Mouse (Mus musculus) mesoderm, embryonic 11.5 days (tissue): ENCODE results near the gene Erc1.
A peak's percentile ranks its signal among the peaks of the same experiment; 100 is the strongest.
"Not testable (repeated sequence)": the region's sequence is repeated elsewhere in the genome, so short reads cannot be mapped to it uniquely, and the experiment has no call there.

Experiments used
- DNase-seq: peaks from one replicate; pipeline ENCODE4 v3.0.0-alpha.2; 2012; ENCODE audit warnings: low read depth, low spot score

Gene Erc1

GRCm38 (mm10) chr6:119848034-119848695 lies at the start of gene Erc1:
Gene Erc1, minus strand, starts transcription at chr6:119848167.
- DNase-seq: peak; percentile 95

GRCm38 (mm10) chr6:119892711-119893110 lies 44.7 kb upstream of the Erc1 start:
- no peak for DNase-seq

- no peak for DNase-seq
Measured at GRCm38 (mm10) chr6:119883151-119883550, 35.2 kb upstream of the Erc1 start.

- no peak for DNase-seq
Measured at GRCm38 (mm10) chr6:119864341-119865034, 16.5 kb upstream of the Erc1 start.

- no peak for DNase-seq
Measured at GRCm38 (mm10) chr6:119861519-119861918, 13.6 kb upstream of the Erc1 start.

GRCm38 (mm10) chr6:119860236-119860635 lies 12.3 kb upstream of the Erc1 start:
- DNase-seq: no peak

GRCm38 (mm10) chr6:119855471-119855870 lies 7.5 kb upstream of the Erc1 start:
- no peak for DNase-seq

GRCm38 (mm10) chr6:119854156-119854555 lies 6.2 kb upstream of the Erc1 start:
- DNase-seq: peak; percentile 33

GRCm38 (mm10) chr6:119849858-119850257 lies 1.9 kb upstream of the Erc1 start:
- no peak for DNase-seq

GRCm38 (mm10) chr6:119849348-119849709 lies 1.4 kb upstream of the Erc1 start:
- DNase-seq: no peak

- no peak for DNase-seq
Measured at GRCm38 (mm10) chr6:119848696-119849347, 855 bp upstream of the Erc1 start.

GRCm38 (mm10) chr6:119847518-119848033 lies 391 bp downstream of the Erc1 start:
- DNase-seq: peak; percentile 76

- DNase-seq: no peak
Measured at GRCm38 (mm10) chr6:119846751-119847517, 1.0 kb downstream of the Erc1 start.

GRCm38 (mm10) chr6:119829951-119830350 lies 18.0 kb downstream of the Erc1 start:
- DNase-seq: no peak

GRCm38 (mm10) chr6:119828165-119828564 lies 19.8 kb downstream of the Erc1 start:
- no peak for DNase-seq

- no peak for DNase-seq
Measured at GRCm38 (mm10) chr6:119826701-119827100, 21.3 kb downstream of the Erc1 start.

- DNase-seq: no peak
Measured at GRCm38 (mm10) chr6:119822216-119822615, 25.8 kb downstream of the Erc1 start.

GRCm38 (mm10) chr6:119821158-119821557 lies 26.8 kb downstream of the Erc1 start:
- no peak for DNase-seq

GRCm38 (mm10) chr6:119818541-119818940 lies 29.4 kb downstream of the Erc1 start:
- no peak for DNase-seq

- DNase-seq: no peak
Measured at GRCm38 (mm10) chr6:119815426-119815825, 32.5 kb downstream of the Erc1 start.

GRCm38 (mm10) chr6:119813055-119813454 lies 34.9 kb downstream of the Erc1 start:
- not testable (repeated sequence) for DNase-seq
